Mouse (Mus musculus): Measurements from ENCODE around the gene Snx30. TPM values are rescaled to one million over a fixed set of nuclear protein-coding genes. Genes with fewer than 3 reads are reported as not detected.

The Snx30 gene
- total and polyA plus RNA-seq, 3 experiments = 4.2 to 8.6 TPM; not detected in 1

GRCm38 (mm10) chr4:59826381-59826780, 20.7 kb downstream of the Snx30 start:
- 0 out of 4 replicates have a peak, but pooled peaks cover 0 to 3% of the 10 kb centered on the region in 2 experiments for H3K4me1 ChIP-seq (ENCODE audit: control insufficient read depth in 1 of 2, insufficient read depth in 2 of 2, low read length in 2 of 2)
- no peaks in the 10 kb centered on the region; a peak in 1 of 4 replicates for H3K36me3 ChIP-seq (ENCODE audit: control insufficient read depth in 1 of 2, insufficient read depth in 2 of 2, low read length in 2 of 2)
- no peaks in the 10 kb centered on the region for H3K27me3 ChIP-seq (ENCODE audit: control insufficient read depth in 1 of 2, insufficient read depth in 2 of 2, low read length in 2 of 2)
- H3K4me3 ChIP-seq (ENCODE audit: control insufficient read depth in 1 of 2, insufficient read depth in 1 of 2, low read depth in 2 of 2, low read length in 2 of 2) = no peak overlapping the region
- no peaks in the 10 kb centered on the region for H3K79me2 ChIP-seq (ENCODE audit: control insufficient read depth, insufficient read depth, low read length, poor library complexity)
- H3K27ac ChIP-seq (ENCODE audit: control insufficient read depth, low read depth, low read length) = no peak overlapping the region
- TF ChIP-seq CHD2 (IDR thresholded peaks at IDR 0.05; ENCODE audit: low read length) (no peak), BHLHE40 (IDR thresholded peaks at IDR 0.05; ENCODE audit: borderline replicate concordance, low read depth, low read length) (no peak)
- no peaks in the 10 kb centered on the region for H3K9me3 ChIP-seq (replicated peaks; ENCODE audit: insufficient read depth, low read length)
- no peak overlapping the region for H3K9ac ChIP-seq (ENCODE audit: control insufficient read depth, low read depth, low read length, poor library complexity, severe bottlenecking)
- DNase-seq (ENCODE audit: low read depth, low spot score) = no peak

DNA sequence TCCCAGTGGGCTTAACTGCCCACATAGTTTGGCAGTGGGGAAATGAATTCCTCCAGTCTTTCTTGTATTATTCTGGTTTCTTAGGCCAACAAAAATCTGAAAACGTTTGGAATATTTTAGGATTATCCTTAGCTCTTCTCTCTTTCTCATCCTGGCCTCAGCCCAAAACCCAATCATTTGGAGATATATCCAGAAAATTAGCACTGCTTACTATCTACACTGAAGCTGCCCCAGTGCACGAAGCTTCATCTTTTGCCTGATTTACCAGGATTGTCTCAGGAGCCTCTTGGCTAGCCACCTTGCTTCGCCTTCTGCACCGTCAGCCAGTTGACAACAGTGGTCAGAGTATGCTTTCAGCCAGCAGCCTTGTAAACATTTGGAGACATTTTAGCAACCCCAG, 23.4 kb downstream of the Snx30 start:
- no peaks in the 10 kb centered on the region for H3K79me2 ChIP-seq (ENCODE audit: control insufficient read depth, insufficient read depth, low read length, poor library complexity)
- DNase-seq (ENCODE audit: low read depth, low spot score) = no peak
- H3K9ac ChIP-seq (ENCODE audit: control insufficient read depth, low read depth, low read length, poor library complexity, severe bottlenecking) = no peak overlapping the region
- no peak overlapping the region for H3K4me3 ChIP-seq (ENCODE audit: control insufficient read depth in 1 of 2, insufficient read depth in 1 of 2, low read depth in 2 of 2, low read length in 2 of 2)
- H3K36me3 ChIP-seq (ENCODE audit: control insufficient read depth in 1 of 2, insufficient read depth in 2 of 2, low read length in 2 of 2) = no peaks in the 10 kb centered on the region
- H3K27ac ChIP-seq (ENCODE audit: control insufficient read depth, low read depth, low read length) = no peak overlapping the region
- H3K4me1 ChIP-seq (ENCODE audit: control insufficient read depth in 1 of 2, insufficient read depth in 2 of 2, low read length in 2 of 2) = no peaks in the 10 kb centered on the region
- no peak for TF ChIP-seq MYC (IDR thresholded peaks at IDR 0.05; ENCODE audit: low read depth, low read length)
- TF ChIP-seq POLR2AphosphoS5 (IDR thresholded peaks at IDR 0.05; ENCODE audit: borderline replicate concordance, low read depth, low read length) = no peak
- TF ChIP-seq RCOR1 (IDR thresholded peaks at IDR 0.05; ENCODE audit: low read depth, low read length) = no peak
- no peak for TF ChIP-seq MEF2A (IDR thresholded peaks at IDR 0.05; ENCODE audit: extremely low read depth, insufficient replicate concordance, low read depth, low read length, poor library complexity, severe bottlenecking)
- no peak for TF ChIP-seq GATA1 (IDR thresholded peaks at IDR 0.05; ENCODE audit: low read depth, low read length)
- TF ChIP-seq MAZ (IDR thresholded peaks at IDR 0.05; ENCODE audit: low read depth, low read length) = no peak
- no peak for TF ChIP-seq USF2 (IDR thresholded peaks at IDR 0.05; ENCODE audit: borderline replicate concordance in 1 of 2, insufficient read depth in 1 of 2, low read depth in 1 of 2, low read length in 2 of 2)
- TF ChIP-seq TCF12 (IDR thresholded peaks at IDR 0.05; ENCODE audit: low read depth, low read length) = no peak
- no peak for TF ChIP-seq RAD21 (IDR thresholded peaks at IDR 0.05; ENCODE audit: low read depth, low read length)
- TF ChIP-seq CHD1 (IDR thresholded peaks at IDR 0.05; ENCODE audit: low read depth, low read length) = no peak
- TF ChIP-seq CTCF (IDR thresholded peaks at IDR 0.05 in 2 of 3, conservative IDR thresholded peaks at IDR 0.05 in 1 of 3; ENCODE audit: control insufficient read depth in 1 of 3, insufficient read depth in 1 of 3, low read depth in 2 of 3, low read length in 3 of 3, poor library complexity in 1 of 3, severe bottlenecking in 1 of 3) = no peak
- no peak for TF ChIP-seq MAFK (IDR thresholded peaks at IDR 0.05; ENCODE audit: borderline replicate concordance, low read depth, low read length)
- TF ChIP-seq UBTF (IDR thresholded peaks at IDR 0.05; ENCODE audit: borderline replicate concordance, insufficient read depth, low read depth, low read length) = no peak
- TF ChIP-seq ZNF384 (IDR thresholded peaks at IDR 0.05; ENCODE audit: low read depth, low read length) = no peak
- no peak for TF ChIP-seq MYB (IDR thresholded peaks at IDR 0.05; ENCODE audit: low read depth, low read length)
- TF ChIP-seq HCFC1 (IDR thresholded peaks at IDR 0.05; ENCODE audit: low read depth, low read length) = no peak
- TF ChIP-seq POLR2AphosphoS2 (IDR thresholded peaks at IDR 0.05; ENCODE audit: low read length) = no peak
- TF ChIP-seq USF1 (IDR thresholded peaks at IDR 0.05; ENCODE audit: low read depth, low read length) = no peak
- no peak for TF ChIP-seq JUND (IDR thresholded peaks at IDR 0.05; ENCODE audit: low read depth, low read length)
- H3K9me3 ChIP-seq (replicated peaks; ENCODE audit: insufficient read depth, low read length) = no peaks in the 10 kb centered on the region
- H3K27me3 ChIP-seq (ENCODE audit: control insufficient read depth in 1 of 2, insufficient read depth in 2 of 2, low read length in 2 of 2) = no peaks in the 10 kb centered on the region

Measured in MEL (cell line).